Mouse (Mus musculus): Measurements from ENCODE around the gene Wfdc12.

- TF ChIP-seq POLR2A (IDR thresholded peaks at IDR 0.05; ENCODE audit: insufficient read length, low read depth) (no peak), USF1 (IDR thresholded peaks at IDR 0.05; ENCODE audit: low read depth) (no peak)
Measured at GRCm38 (mm10) chr2:164177831-164178230, 12.6 kb downstream of the Wfdc12 start.
